Mouse (Mus musculus) heart, adult 18-20 months (tissue): Measurements from ENCODE around the gene Sept1. TPM values are rescaled to one million over a fixed set of nuclear protein-coding genes. Genes with fewer than 3 reads are reported as not detected.
"Not testable (repeated sequence)": the region's sequence is repeated elsewhere in the genome, so short reads cannot be mapped to it uniquely, and the experiment has no call there.

Source experiments
- DNase-seq, 2 experiments: peaks; one replicate each; pipeline ENCODE4 v3.0.0; 2021 to 2022; ENCODE audit warnings: mixed read lengths in 1 of 2
- total RNA-seq, 2 experiments: library from RNA; stranded (reverse); gene quantifications; 2 replicates each; pipeline ENCODE4 v1.2.3; 2021

The Sept1 gene
- total RNA-seq, 2 experiments from 2014 or later: 3.0 to 7.7 TPM

GRCm38 (mm10) chr7:127253821-127254769 lies 21.2 kb upstream of the Sept1 start:
- peak; percentile 94 to 96 for DNase-seq

- DNase-seq: no peak
These were observed 20.4 kb upstream of the Sept1 start for GRCm38 (mm10) chr7:127253341-127253740.

- peak in 1 of 2 experiments; percentile 42 for DNase-seq
These were observed 19.5 kb upstream of the Sept1 start for GRCm38 (mm10) chr7:127252414-127252813.

- DNase-seq: not testable (repeated sequence)
These were observed 17.6 kb upstream of the Sept1 start for GRCm38 (mm10) chr7:127250511-127250910.

- no peak for DNase-seq
These were observed 12.0 kb upstream of the Sept1 start for GRCm38 (mm10) chr7:127244658-127245510.

GRCm38 (mm10) chr7:127243870-127244657 lies 11.1 kb upstream of the Sept1 start, which contains the start of gene Zfp771:
Zfp771 (plus strand) TSS chr7:127244274.
- DNase-seq: peak; percentile 95 to 97

- DNase-seq: no peak
These were observed 10.5 kb upstream of the Sept1 start for GRCm38 (mm10) chr7:127243361-127243867.

GRCm38 (mm10) chr7:127234777-127235176 lies 1.8 kb upstream of the Sept1 start:
- DNase-seq: no peak

GRCm38 (mm10) chr7:127233765-127234164 lies 835 bp upstream of the Sept1 start:
- DNase-seq: no peak

- DNase-seq: no peak
These were observed 429 bp upstream of the Sept1 start for GRCm38 (mm10) chr7:127233368-127233749.

- DNase-seq: no peak
These were observed 906 bp downstream of the Sept1 start for GRCm38 (mm10) chr7:127231826-127232621.

GRCm38 (mm10) chr7:127231376-127231775 lies 1.6 kb downstream of the Sept1 start:
- DNase-seq: no peak

GRCm38 (mm10) chr7:127228615-127229303 lies 4.2 kb downstream of the Sept1 start:
- peak; percentile 74 to 87 for DNase-seq

- DNase-seq: no peak
These were observed 7.6 kb downstream of the Sept1 start for GRCm38 (mm10) chr7:127225147-127225995.

- no peak for DNase-seq
These were observed 8.3 kb downstream of the Sept1 start for GRCm38 (mm10) chr7:127224616-127225015.

- DNase-seq: no peak
These were observed 9.1 kb downstream of the Sept1 start for GRCm38 (mm10) chr7:127223515-127224478.

- DNase-seq: no peak
These were observed 9.8 kb downstream of the Sept1 start for GRCm38 (mm10) chr7:127223106-127223505.

GRCm38 (mm10) chr7:127220440-127220839 lies 12.5 kb downstream of the Sept1 start:
- no peak for DNase-seq
